Mouse (Mus musculus): ENCODE data around the gene Sigmar1.
"Not testable (repeated sequence)": the region's sequence is repeated elsewhere in the genome, so short reads cannot be mapped to it uniquely, and the experiment has no call there.

GRCm38 (mm10) chr4:41688562-41688961 is 67.4 kb downstream of the Sigmar1 start:
- TF ChIP-seq CTCF, EP300 (IDR thresholded peaks at IDR 0.05): not testable (repeated sequence)

Measured in lung, postnatal 0 days (tissue).